Mouse (Mus musculus) limb, embryonic 14.5 days (tissue): Measurements from ENCODE around the gene Hoxd8. TPM values are rescaled to one million over a fixed set of nuclear protein-coding genes. Genes with fewer than 3 reads are reported as not detected.

ENCODE experiments used
- ATAC-seq: fragments of 200-750 bp; cut with Nextera tagmentation; 2 replicates; pipeline ENCODE4 v1.8.0; 2017; ENCODE audit warnings: low read depth, moderate number of reproducible peaks, moderate TSS enrichment; ENCODE audit not compliant: low FRiP score
- DNase-seq: peaks from one replicate; pipeline ENCODE4 v3.0.0-alpha.2; 2015; ENCODE audit warnings: low spot score
- H3K27ac ChIP-seq: fragments of 300-500 bp; sonication (generic); replicated peaks from 2 replicates; pipeline ENCODE4 v1.5.1; 2014; ENCODE audit warnings: low read depth, mild to moderate bottlenecking, low read length, moderate library complexity, mixed read lengths
- H3K27me3 ChIP-seq: fragments of 300-500 bp; sonication (generic); 2 replicates; pipeline ENCODE4 v1.6.1; 2014; ENCODE audit warnings: low read length, mixed read lengths; ENCODE audit not compliant: control insufficient read depth, insufficient read depth
- H3K36me3 ChIP-seq: fragments of 300-500 bp; sonication (generic); 2 replicates; pipeline ENCODE4 v1.6.1; 2014; ENCODE audit warnings: mild to moderate bottlenecking, low read length, moderate library complexity, mixed read lengths; ENCODE audit not compliant: control insufficient read depth, insufficient read depth
- H3K4me1 ChIP-seq: fragments of 300-500 bp; sonication (generic); 2 replicates; pipeline ENCODE4 v1.6.1; 2014; ENCODE audit warnings: antibody characterized with exemption, low read length, mixed read lengths; ENCODE audit not compliant: control insufficient read depth, insufficient read depth
- H3K4me2 ChIP-seq: fragments of 300-500 bp; sonication (generic); replicated peaks from 2 replicates; pipeline ENCODE4 v1.6.1; 2014; ENCODE audit warnings: low read depth, mild to moderate bottlenecking, low read length, moderate library complexity; ENCODE audit not compliant: severe bottlenecking
- H3K4me3 ChIP-seq: fragments of 300-500 bp; sonication (generic); replicated peaks from 2 replicates; pipeline ENCODE4 v1.5.1; 2014; ENCODE audit warnings: low read length
- H3K9ac ChIP-seq: fragments of 300-500 bp; sonication (generic); 2 replicates; pipeline ENCODE4 v1.6.1; 2014; ENCODE audit warnings: mild to moderate bottlenecking, low read depth, low read length, moderate library complexity; ENCODE audit not compliant: severe bottlenecking
- H3K9me3 ChIP-seq: fragments of 300-500 bp; sonication (generic); 2 replicates; pipeline ENCODE4 v1.6.1; 2016; ENCODE audit warnings: low read length; ENCODE audit not compliant: control insufficient read depth
- POLR2A ChIP-seq: fragments of 200-500 bp; IDR thresholded peaks from 2 replicates; pipeline ENCODE4 v1.8.0; 2012; ENCODE audit warnings: inconsistent platforms, mild to moderate bottlenecking, moderate library complexity, borderline replicate concordance; ENCODE audit not compliant: insufficient read depth, insufficient read length; ENCODE audit errors: extremely low read depth
- WGBS: fragments of 180-500 bp; shearing (Covaris S2); extraction: QIAGEN DNeasy Blood & Tissue Kit; methylation state at CpG from one replicate; pipeline ENCODE4 v1.1.7; 2014; 5-methylcytosine and 5-hydroxymethylcytosine counted together
- polyA plus RNA-seq, 2 experiments: library from polyadenylated mRNA; depleted of rRNA in 1 of 2; stranded (reverse) in 1 of 2; unstranded in 1 of 2; fragments of >200 nt; fragmentation: Nextera tagmentation in 1 of 2; extraction: Ambion mirVana in 1 of 2; gene quantifications; 2 replicates each; pipeline versions ENCODE4 v1.2.1 to v1.2.3; 2012 to 2014

Gene Hoxd8
- polyA plus RNA-seq, 2 experiments = 12.7 to 12.8 TPM

GRCm38 (mm10) chr2:74681594-74682531 lies 22.6 kb upstream of the Hoxd8 start:
- under 1% methylated on average over 69 of the region's 78 CpGs for WGBS
- H3K4me2 ChIP-seq = peak overlapping the region; percentile 96
- ATAC-seq (peak; percentile 53), DNase-seq (peak; percentile 73)
- peak overlapping the region; percentile 99 for H3K9ac ChIP-seq
- peaks cover 33% of the 10 kb centered on the region for H3K27me3 ChIP-seq
- peak overlapping the region; percentile 97 for H3K27ac ChIP-seq
- peaks cover 5% of the 10 kb centered on the region; the same call in 1 of the 2 replicates for H3K4me1 ChIP-seq
- H3K36me3 ChIP-seq = peaks cover 13% of the 10 kb centered on the region
- H3K9me3 ChIP-seq = no peaks in the 10 kb centered on the region
- peak overlapping the region; percentile 74 for H3K4me3 ChIP-seq
- peak; percentile 31; the same call in 1 of the 2 replicates for TF ChIP-seq POLR2A

- no peaks in the 10 kb centered on the region for H3K9me3 ChIP-seq
- H3K4me1 ChIP-seq = peaks cover 5% of the 10 kb centered on the region; the same call in 1 of the 2 replicates
- H3K27me3 ChIP-seq = peaks cover 32% of the 10 kb centered on the region
- peaks cover 22% of the 10 kb centered on the region for H3K36me3 ChIP-seq
- peak overlapping the region; percentile 97 for H3K27ac ChIP-seq
- DNase-seq (no peak), ATAC-seq (peak; percentile 1; the same call in 1 of the 2 replicates)
- no peak for TF ChIP-seq POLR2A
- 1% methylated on average over 26 of the region's 51 CpGs for WGBS
- peak overlapping the region; percentile 74 for H3K4me3 ChIP-seq
- peak overlapping the region; percentile 99 for H3K9ac ChIP-seq
- H3K4me2 ChIP-seq = peak overlapping the region; percentile 96
These were observed 21.6 kb upstream of the Hoxd8 start for GRCm38 (mm10) chr2:74682796-74683195.

DNA sequence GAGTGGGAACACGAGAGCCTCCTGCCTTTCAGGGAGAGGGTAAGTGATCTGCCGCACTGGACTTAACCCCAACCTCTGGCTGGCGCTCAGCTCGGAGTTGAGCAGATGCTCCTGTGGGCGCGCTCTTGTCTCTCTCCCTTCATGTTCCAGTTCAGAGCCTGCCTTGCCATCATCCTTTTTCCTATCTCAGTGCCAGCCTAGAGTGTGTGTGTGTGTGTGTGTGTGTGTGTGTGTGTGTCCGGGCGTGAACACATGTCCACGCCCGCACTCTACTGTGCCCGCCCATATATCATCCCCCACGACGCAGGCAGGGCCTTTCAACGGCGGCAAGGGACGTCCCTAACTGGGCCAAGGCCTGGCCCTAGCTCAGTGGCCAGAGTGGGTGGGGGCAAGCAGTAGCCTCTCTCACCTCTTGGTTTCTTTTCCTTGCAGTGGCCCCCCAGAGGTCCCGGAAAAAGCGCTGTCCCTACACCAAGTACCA lies 20.9 kb upstream of the Hoxd8 start:
- peak overlapping the region; percentile 99 for H3K9ac ChIP-seq
- WGBS = 1% methylated on average over 18 of the region's 18 CpGs
- peak overlapping the region; percentile 96 for H3K4me2 ChIP-seq
- no peak for TF ChIP-seq POLR2A
- H3K9me3 ChIP-seq = no peaks in the 10 kb centered on the region
- peak overlapping the region; percentile 74 for H3K4me3 ChIP-seq
- ATAC-seq = no peak
- peak overlapping the region; percentile 97 for H3K27ac ChIP-seq
- H3K27me3 ChIP-seq = peaks cover 32% of the 10 kb centered on the region
- peaks cover 3% of the 10 kb centered on the region; the same call in 1 of the 2 replicates for H3K4me1 ChIP-seq
- peaks cover 23% of the 10 kb centered on the region for H3K36me3 ChIP-seq
- no peak for DNase-seq

DNA sequence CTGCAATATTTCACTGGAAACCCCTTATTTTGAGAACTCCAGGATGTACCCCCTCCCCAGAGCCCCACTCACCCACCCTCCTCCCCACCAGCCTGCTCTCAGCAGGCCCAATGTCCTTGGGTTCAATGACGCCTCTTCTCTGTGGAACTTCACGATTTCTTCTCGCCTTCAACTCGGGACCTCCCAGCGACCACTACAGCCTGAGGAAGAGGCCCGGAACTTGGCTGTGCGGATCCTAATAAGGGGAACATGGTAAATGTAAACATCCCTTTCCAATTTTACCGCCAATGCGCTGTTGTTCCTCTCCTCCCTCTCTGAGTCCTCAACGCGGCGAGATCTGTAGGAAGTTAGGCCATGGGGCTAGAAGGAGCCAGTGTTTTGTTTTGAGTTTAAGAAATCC lies 20.3 kb upstream of the Hoxd8 start:
- TF ChIP-seq POLR2A = no peak
- peak overlapping the region; percentile 97 for H3K27ac ChIP-seq
- H3K4me3 ChIP-seq = peak overlapping the region; percentile 74
- WGBS = 11% methylated on average over 12 of the region's 12 CpGs
- H3K27me3 ChIP-seq = peaks cover 32% of the 10 kb centered on the region
- DNase-seq (no peak), ATAC-seq (no peak)
- no peaks in the 10 kb centered on the region for H3K4me1 ChIP-seq
- peaks cover 23% of the 10 kb centered on the region for H3K36me3 ChIP-seq
- H3K9ac ChIP-seq = peak overlapping the region; percentile 99
- H3K9me3 ChIP-seq = no peaks in the 10 kb centered on the region
- peak overlapping the region; percentile 96 for H3K4me2 ChIP-seq

GRCm38 (mm10) chr2:74685059-74685603 lies 19.3 kb upstream of the Hoxd8 start:
- no peak for DNase-seq
- H3K4me1 ChIP-seq = 0 out of 2 replicates have a peak, but pooled peaks cover 3% of the 10 kb centered on the region
- H3K4me3 ChIP-seq = peak overlapping the region; percentile 74
- H3K27me3 ChIP-seq = peaks cover 26% of the 10 kb centered on the region
- 15% methylated on average over 4 of the region's 4 CpGs for WGBS
- no peak for TF ChIP-seq POLR2A
- no peak for ATAC-seq
- no peaks in the 10 kb centered on the region for H3K9me3 ChIP-seq
- peak overlapping the region; percentile 97 for H3K27ac ChIP-seq
- H3K4me2 ChIP-seq = peak overlapping the region; percentile 96
- peak overlapping the region; percentile 99 for H3K9ac ChIP-seq
- H3K36me3 ChIP-seq = peaks cover 23% of the 10 kb centered on the region
